Mouse (Mus musculus): ENCODE measurements around the gene Zer1. TPM values are rescaled to one million over a fixed set of nuclear protein-coding genes. Genes with fewer than 3 reads are reported as not detected.
"Not testable (repeated sequence)": the region's sequence is repeated elsewhere in the genome, so short reads cannot be mapped to it uniquely, and the experiment has no call there.

The Zer1 gene
- polyA plus RNA-seq, 1 experiment: 58.1 TPM

DNA sequence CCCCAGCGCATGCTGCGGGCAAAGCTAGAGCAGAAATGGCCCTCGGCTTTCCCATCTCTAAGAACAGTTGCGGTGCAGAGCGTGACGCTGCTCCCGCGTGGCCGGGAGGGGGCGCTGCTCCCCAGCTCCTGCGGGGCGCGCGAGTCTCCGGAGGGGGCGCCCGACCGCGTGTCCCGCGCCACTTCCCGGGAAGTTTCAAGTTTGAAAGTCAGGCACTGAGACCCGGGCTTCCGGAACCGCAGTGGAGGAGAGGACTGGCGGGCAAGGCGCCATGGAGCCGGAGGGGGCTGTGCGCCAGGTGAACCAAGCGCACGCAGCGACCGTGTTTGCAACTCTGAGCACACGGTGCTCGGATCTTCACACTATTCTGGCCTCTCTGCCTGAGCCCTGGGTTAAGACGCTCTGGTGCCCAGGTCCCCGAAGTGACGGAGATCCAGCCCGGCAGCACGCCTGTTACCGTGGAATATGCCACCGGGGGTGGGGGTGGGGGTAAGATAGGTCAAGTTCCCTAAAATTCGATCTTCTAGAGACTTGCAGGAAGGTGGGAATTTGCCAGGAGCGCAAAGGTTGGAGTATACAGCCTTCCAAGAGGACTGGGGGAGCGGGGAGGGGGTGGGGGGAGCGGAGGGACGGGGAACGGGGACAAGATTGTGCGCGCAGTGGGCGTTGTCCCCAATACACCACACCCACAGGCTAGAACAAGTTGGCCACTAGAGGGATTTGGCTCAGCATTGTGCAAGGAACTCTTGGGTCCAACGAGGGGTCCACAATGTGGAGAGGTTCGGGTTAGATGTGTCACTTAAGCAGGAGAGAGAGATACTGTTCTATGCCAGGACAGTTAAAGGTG, 46.7 kb downstream of the Zer1 start, which contains the start of gene Pkn3:
Gene Pkn3 (plus strand): TSS at position 183 of the 847 bp plus-strand sequence.
- no peak for DNase-seq (ENCODE audit: low read depth)

- no peak for DNase-seq (ENCODE audit: low read depth)
Observed at GRCm38 (mm10) chr2:30076959-30077358, 47.4 kb downstream of the Zer1 start.

- DNase-seq (ENCODE audit: low read depth): no peak
Observed at GRCm38 (mm10) chr2:30076439-30076838, 47.9 kb downstream of the Zer1 start.

DNA sequence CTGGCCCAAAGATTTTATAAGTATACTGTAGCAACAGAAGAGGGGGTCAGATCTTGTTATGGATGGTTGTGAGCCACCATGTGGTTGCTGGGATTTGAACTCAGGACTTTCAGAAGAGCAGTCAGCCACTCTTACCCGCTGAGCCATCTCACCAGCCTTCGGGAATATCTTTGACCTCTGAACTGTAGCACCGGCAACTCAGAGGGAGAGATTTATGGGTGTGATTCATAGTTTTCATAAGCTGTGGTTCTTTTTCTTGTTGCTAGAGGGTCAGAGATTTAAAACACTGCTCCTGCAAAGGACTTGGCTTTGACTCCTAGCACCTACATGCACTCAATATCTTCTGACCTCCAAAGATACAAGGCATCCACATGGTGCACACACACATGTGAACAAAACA, 48.8 kb downstream of the Zer1 start:
- no peak for DNase-seq (ENCODE audit: low read depth)

- DNase-seq (ENCODE audit: low read depth): no peak
Observed at GRCm38 (mm10) chr2:30073285-30073684, 51.1 kb downstream of the Zer1 start.

DNA sequence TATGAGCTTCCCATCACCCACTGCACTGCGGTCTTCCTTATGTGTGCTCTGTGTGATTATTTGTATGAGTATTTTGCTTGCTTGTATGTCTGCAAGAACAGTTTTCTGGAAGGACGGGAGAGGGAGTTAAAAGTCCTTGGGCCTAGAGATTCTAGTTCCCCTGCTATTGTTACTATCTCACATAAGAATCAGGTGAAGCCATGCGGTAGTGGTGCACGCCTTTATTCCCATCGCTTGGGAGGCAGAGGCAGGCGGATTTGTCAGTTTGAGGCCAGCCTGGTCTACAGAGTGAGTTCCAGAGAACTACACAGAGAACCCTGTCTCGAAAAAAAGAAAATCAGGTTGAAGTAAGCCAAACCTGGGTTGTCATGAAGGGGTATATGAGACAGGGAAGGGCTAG, 51.5 kb downstream of the Zer1 start:
- DNase-seq (ENCODE audit: low read depth): no peak

GRCm38 (mm10) chr2:30067962-30068361, 56.4 kb downstream of the Zer1 start:
- DNase-seq (ENCODE audit: low read depth): no peak

GRCm38 (mm10) chr2:30067031-30067888, 57.1 kb downstream of the Zer1 start:
- DNase-seq (ENCODE audit: low read depth): no peak

- no peak for DNase-seq (ENCODE audit: low read depth)
Observed at GRCm38 (mm10) chr2:30066046-30066901, 58.1 kb downstream of the Zer1 start.

DNA sequence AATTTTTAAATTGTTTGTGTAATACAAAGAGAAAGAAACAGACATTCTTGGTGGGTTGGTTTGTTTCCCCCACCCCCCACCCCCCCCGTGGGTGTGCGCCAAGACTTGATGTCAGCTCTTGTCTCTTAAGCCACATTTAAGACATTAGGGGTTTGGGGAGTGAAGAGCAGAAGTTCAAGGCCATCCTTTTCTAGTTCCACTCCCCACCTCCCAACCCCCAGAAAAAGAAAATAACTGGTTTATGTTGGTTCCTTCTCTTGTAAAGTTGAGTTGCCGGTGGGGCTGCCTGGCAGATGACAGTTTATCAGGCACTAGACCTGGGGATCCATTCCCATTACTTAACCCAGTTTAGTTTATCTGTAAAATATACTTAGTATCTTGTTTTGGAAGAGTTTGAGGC, 60.1 kb downstream of the Zer1 start:
- DNase-seq (ENCODE audit: low read depth): no peak

DNA sequence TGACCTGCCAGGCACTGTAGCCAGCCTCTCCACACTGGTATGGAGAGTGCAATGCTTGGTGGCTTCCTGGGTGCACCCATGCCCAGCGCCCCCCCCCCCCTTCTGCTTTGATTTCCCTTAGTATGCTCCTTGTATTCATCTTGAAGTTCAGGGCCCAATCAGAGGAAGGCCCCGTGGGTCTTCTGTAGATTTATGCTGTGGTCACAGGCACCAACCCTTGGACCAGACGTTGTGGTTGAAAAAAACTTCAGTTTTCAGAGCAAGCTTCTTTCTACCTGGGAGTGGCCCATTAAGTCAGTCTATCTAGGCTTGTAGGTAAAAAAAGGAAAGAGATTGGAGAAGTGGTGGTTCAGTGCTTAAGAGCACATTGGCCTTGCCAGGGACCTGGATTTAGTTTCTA, 60.6 kb downstream of the Zer1 start:
- DNase-seq (ENCODE audit: low read depth): no peak

DNA sequence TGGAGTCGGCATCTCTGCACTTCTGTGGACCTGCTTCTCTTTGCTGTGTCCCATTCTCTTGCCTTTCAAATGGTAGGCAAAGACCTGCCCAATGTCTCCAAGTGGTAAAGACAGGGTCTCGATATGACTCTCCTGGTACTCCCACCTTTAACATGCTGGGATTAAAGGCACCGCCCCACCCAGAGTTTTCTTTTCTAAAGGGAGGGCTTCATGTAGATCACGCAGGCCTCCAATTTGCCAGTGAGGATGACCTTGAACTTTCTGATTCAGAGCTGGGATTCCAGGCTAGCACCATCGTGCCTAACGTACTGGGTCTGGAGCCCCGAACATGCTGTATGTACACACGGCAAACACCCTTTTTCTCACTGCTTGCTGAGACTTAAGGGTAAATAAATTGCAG, 61.1 kb downstream of the Zer1 start:
- DNase-seq (ENCODE audit: low read depth): no peak

DNA sequence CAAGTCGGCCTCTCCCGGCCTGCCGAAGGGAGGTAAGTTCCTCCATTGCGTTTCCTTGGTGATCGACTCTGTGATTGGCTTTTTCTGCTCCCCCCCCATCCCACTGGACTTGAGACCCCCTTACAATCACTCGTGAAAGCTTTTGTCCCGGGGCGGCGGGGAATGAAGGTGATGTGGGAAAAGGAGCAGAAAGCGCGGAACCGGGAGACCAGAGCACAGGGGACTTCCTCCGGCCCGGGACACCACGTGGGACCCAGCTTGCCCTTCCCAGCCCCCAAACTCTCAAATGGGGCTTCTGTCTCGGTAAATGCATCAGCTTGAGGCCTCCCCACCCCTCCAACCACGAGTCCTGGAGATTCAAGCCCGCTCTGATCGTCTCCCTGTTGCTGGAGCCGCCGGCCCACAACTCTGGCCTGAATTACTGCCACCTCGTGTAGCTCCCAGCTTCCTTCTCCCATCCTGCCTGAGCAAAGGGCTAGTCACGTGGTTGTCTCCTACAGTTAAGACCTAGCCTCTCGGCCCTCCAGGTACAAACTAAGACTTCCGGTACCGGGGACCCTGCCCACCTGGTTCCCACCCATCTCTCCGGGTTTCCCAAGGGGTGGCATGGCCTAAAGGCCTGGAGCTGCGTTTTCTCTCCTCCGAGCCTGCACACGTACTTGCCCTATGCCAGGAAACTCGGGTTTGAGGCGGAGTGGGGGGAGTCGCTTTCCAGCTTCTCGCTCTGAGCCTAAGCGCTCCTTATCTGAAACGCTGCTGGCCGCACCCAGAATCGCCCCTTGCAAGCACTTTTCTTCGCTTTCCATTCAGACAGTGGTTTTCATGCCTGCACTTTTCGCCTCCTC, 61.9 kb downstream of the Zer1 start:
- no peak for DNase-seq (ENCODE audit: low read depth)

GRCm38 (mm10) chr2:30061215-30062166, 62.9 kb downstream of the Zer1 start:
- DNase-seq (ENCODE audit: low read depth): no peak

GRCm38 (mm10) chr2:30058418-30058817, 66.0 kb downstream of the Zer1 start:
- DNase-seq (ENCODE audit: low read depth): no peak

- DNase-seq (ENCODE audit: low read depth): no peak
Observed at GRCm38 (mm10) chr2:30057223-30057904, 67.0 kb downstream of the Zer1 start, which contains the start of gene Set. Gene Set (plus strand): TSS chr2:30057378.

DNA sequence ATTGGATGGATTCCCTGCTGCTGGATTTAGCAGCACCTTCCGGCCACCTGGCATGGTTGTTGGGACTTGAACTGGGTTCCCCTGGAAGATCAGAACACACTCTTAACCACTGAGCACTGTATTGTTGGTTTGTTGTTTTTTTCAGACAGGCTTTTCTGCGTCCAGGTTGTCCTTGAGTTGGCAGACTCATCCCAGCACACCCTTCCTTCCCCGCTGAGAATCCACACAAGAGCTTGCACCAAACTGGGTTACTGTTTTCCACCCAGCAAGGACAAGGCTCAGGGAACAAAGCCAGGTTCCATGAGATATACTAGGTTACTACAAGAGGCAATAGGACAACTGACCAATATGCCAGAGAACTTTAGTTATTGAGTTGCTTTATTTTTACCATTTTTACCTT, 67.6 kb downstream of the Zer1 start:
- DNase-seq (ENCODE audit: low read depth): no peak

- DNase-seq (ENCODE audit: low read depth): not testable (repeated sequence)
Observed at GRCm38 (mm10) chr2:30055310-30055709, 69.1 kb downstream of the Zer1 start.

Data from gonadal fat pad, adult 2 months (tissue).